Mouse (Mus musculus) macrophage (primary cell): Measurements from ENCODE around the gene Apobec1. TPM values are rescaled to one million over a fixed set of nuclear protein-coding genes. Genes with fewer than 3 reads are reported as not detected.

Experiments
- H3K27ac ChIP-seq: fragments of 350-480 bp; formaldehyde crosslinking; 2 replicates; pipeline ENCODE4 v1.9.0; 2021
- H3K36me3 ChIP-seq: fragments of 350-480 bp; formaldehyde crosslinking; 2 replicates; pipeline ENCODE4 v1.9.0; 2021; ENCODE audit errors: inconsistent target
- H3K4me3 ChIP-seq: fragments of 350-480 bp; formaldehyde crosslinking; 2 replicates; pipeline ENCODE4 v1.9.0; 2021; ENCODE audit errors: inconsistent target
- H3K79me2 ChIP-seq: fragments of 350-480 bp; formaldehyde crosslinking; 2 replicates; pipeline ENCODE4 v1.9.0; 2021; ENCODE audit errors: inconsistent target
- WGBS: methylation state at CpG from one replicate; pipeline ENCODE4 v1.1.7; 2026; ENCODE audit warnings: inconsistent platforms; ENCODE audit not compliant: missing documents; 5-methylcytosine and 5-hydroxymethylcytosine counted together
- polyA plus RNA-seq: library from polyadenylated mRNA; stranded (reverse); fragments of 250-400 nt; gene quantifications from 3 replicates; pipeline ENCODE4 v1.2.4, GENCODE M21; 2018; ENCODE audit warnings: inconsistent platforms

Apobec1 gene
- polyA plus RNA-seq, 1 experiment from 2014 or later = 596 TPM

DNA sequence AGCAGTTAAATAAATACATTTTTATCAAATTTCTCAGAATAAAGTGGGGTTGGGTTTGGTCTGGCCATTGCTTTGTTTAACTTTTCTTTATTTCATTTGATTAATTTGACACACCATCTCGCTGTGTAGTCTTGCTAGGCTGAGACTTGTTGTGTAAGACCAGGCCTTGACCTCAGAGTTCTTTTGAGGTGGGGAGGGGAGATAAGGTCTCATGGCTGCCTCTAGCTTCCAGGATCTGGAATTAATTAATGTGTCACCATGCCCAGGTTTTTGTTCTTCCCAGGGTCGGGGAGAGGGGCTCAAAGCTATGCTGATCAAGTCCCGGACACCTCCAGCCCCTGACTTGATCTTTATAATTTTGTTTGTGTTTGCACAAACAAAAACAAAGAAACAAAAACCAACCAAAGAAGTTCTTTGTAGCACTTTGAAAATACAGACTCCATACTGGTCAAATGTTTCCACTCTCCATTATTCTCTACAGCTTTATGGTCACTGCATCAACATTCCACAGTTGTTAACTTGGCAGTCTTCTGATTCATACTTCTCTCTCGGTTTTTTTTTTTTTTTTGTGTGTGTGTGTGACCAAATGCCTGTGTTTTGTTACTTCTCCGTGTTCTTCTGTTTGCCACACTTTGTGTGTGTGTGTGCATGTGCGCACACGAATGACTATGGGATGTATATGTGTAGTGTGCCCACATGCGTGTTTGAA is 70.6 kb downstream of the Apobec1 start:
- Histone ChIP-seq H3K27ac (no peak overlapping the region), H3K4me3 (no peak overlapping the region), H3K36me3 (no peaks in the 10 kb centered on the region), H3K79me2 (no peaks in the 10 kb centered on the region)
- 79% methylated on average over 8 of the region's 8 CpGs for WGBS

DNA sequence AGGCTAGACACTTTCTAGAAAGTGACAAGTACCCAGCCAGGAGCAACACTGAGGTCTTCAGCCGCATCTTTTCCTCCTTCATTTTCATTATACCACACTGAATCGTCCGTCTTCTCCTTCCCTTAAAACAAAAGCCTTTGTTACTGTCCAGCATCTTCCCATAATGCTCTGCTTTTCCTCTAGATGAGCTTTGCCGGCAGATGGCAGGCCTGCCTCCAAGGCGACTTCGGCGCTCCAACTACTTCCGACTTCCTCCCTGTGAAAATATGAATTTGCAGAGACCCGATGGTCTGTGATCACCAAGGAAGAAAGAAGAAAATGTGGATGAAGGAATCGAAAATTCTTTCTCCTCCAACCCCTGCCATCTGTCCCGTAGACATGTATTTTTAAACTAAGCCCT is 74.1 kb downstream of the Apobec1 start:
- H3K36me3 ChIP-seq = no peaks in the 10 kb centered on the region
- H3K79me2 ChIP-seq = no peaks in the 10 kb centered on the region
- H3K4me3 ChIP-seq = no peak overlapping the region
- 77% methylated on average over 9 of the region's 11 CpGs for WGBS
- H3K27ac ChIP-seq = no peak overlapping the region

Other genes starting within 250 kb of the Apobec1 start
- gene Rimklb, start 103.7 kb downstream of the Apobec1 start, polyA plus RNA-seq = not detected in 3 replicates
- not detected in 3 replicates for gene Mfap5, start 96.6 kb downstream of the Apobec1 start, polyA plus RNA-seq
- 0.13 TPM in 1 of 3 replicates, not detected in the others for gene Aicda, start 48.6 kb downstream of the Apobec1 start, polyA plus RNA-seq
- 23.1 to 29.1 TPM (median 26.4 TPM) in 3 replicates for gene Gdf3, start 7.6 kb upstream of the Apobec1 start, polyA plus RNA-seq
- 1.3 to 3.4 TPM (median 1.4 TPM) in 3 replicates for gene Dppa3, start 24.0 kb upstream of the Apobec1 start, polyA plus RNA-seq
- not detected in 3 replicates for gene Nanog, start 105.0 kb upstream of the Apobec1 start, polyA plus RNA-seq
- 2.4 to 6.9 TPM (median 3.4 TPM) in 3 replicates for gene Slc2a3, start 199.2 kb upstream of the Apobec1 start, polyA plus RNA-seq
- 12.2 to 18.5 TPM (median 15.1 TPM) in 3 replicates for gene Foxj2, start 217.5 kb upstream of the Apobec1 start, polyA plus RNA-seq